Mouse (Mus musculus) myocyte (in vitro differentiated cells): ENCODE data around the gene Rexo1.

Experiments used
- E2F4 ChIP-seq: IDR thresholded peaks from one replicate; pipeline ENCODE4 v1.6.1; 2011; ENCODE audit warnings: mild to moderate bottlenecking, control low read depth, moderate library complexity; ENCODE audit not compliant: insufficient read depth
- MYOD1 ChIP-seq, 3 experiments: IDR thresholded peaks; one replicate each; pipeline ENCODE4 v1.6.1; 2011; ENCODE audit warnings: control low read depth in 2 of 3, low read depth in 2 of 3, mild to moderate bottlenecking in 2 of 3, moderate library complexity in 1 of 3; ENCODE audit not compliant: insufficient read length in 2 of 3, control insufficient read depth in 1 of 3
- POLR2A ChIP-seq: IDR thresholded peaks from one replicate; pipeline ENCODE4 v1.6.1; 2011; ENCODE audit warnings: low read depth, mild to moderate bottlenecking, control low read depth, moderate library complexity; ENCODE audit not compliant: insufficient read length

GRCm38 (mm10) chr10:80586407-80587304 is 25.3 kb upstream of the Rexo1 start:
- TF ChIP-seq POLR2A, result no peak
- no peak for TF ChIP-seq MYOD1 (IDR thresholded peaks at IDR 0.05; ENCODE audit: control insufficient read depth in 1 of 3, insufficient read length in 2 of 3, low read depth in 2 of 3)
- TF ChIP-seq E2F4, result no peak
